Mouse (Mus musculus) liver, embryonic 14.5 days (tissue): ENCODE data around the gene Id2.

ENCODE experiments used
- CTCF ChIP-seq: IDR thresholded peaks from 2 replicates; pipeline ENCODE4 v1.5.1; 2016; ENCODE audit warnings: antibody characterized with exemption, low read depth, control low read depth
- EP300 ChIP-seq: IDR thresholded peaks from 2 replicates; pipeline ENCODE4 v1.6.1; 2016; ENCODE audit warnings: antibody characterized with exemption, low read depth

GRCm38 (mm10) chr12:25060901-25061300, 36.0 kb downstream of the Id2 start:
- no peak for TF ChIP-seq CTCF
- TF ChIP-seq EP300 = no peak
